Mouse (Mus musculus) testis, adult 2 months (tissue): Measurements from ENCODE around the gene Gm11733. TPM values are rescaled to one million over a fixed set of nuclear protein-coding genes. Genes with fewer than 3 reads are reported as not detected.

Experiments
- H3K27ac ChIP-seq: fragments of 200-500 bp; 2 replicates; pipeline ENCODE4 v1.5.1; 2012; ENCODE audit warnings: low read depth, low read length; ENCODE audit not compliant: control insufficient read depth, insufficient read depth
- H3K27me3 ChIP-seq: fragments of 200-500 bp; 2 replicates; pipeline ENCODE4 v1.6.1; 2012; ENCODE audit warnings: mild to moderate bottlenecking, low read length, moderate library complexity; ENCODE audit not compliant: control insufficient read depth, insufficient read depth
- H3K36me3 ChIP-seq: fragments of 200-500 bp; 2 replicates; pipeline ENCODE4 v1.6.1; 2012; ENCODE audit warnings: mild to moderate bottlenecking, low read length; ENCODE audit not compliant: control insufficient read depth, insufficient read depth
- H3K4me1 ChIP-seq: fragments of 200-500 bp; 2 replicates; pipeline ENCODE4 v1.6.1; 2012; ENCODE audit warnings: low read length; ENCODE audit not compliant: control insufficient read depth, insufficient read depth
- H3K4me3 ChIP-seq: fragments of 200-500 bp; 2 replicates; pipeline ENCODE4 v1.5.1; 2012; ENCODE audit warnings: low read depth, mild to moderate bottlenecking, low read length, moderate library complexity, mixed read lengths; ENCODE audit not compliant: control insufficient read depth
- CTCF ChIP-seq: fragments of 200-500 bp; IDR thresholded peaks from 2 replicates; pipeline ENCODE4 v1.5.1; 2012; ENCODE audit warnings: low read depth, mild to moderate bottlenecking, inconsistent platforms, low read length, moderate library complexity; ENCODE audit not compliant: control insufficient read depth, insufficient read depth, insufficient replicate concordance
- POLR2A ChIP-seq: fragments of 200-500 bp; IDR thresholded peaks from 2 replicates; pipeline ENCODE4 v1.6.1; 2012; ENCODE audit warnings: low read depth, mild to moderate bottlenecking, inconsistent platforms, low read length, moderate library complexity; ENCODE audit not compliant: control insufficient read depth
- polyA plus RNA-seq: library from polyadenylated mRNA; depleted of rRNA; stranded (reverse); fragments of >200 nt; gene quantifications from 2 replicates; pipeline ENCODE4 v1.2.3, GENCODE M21; 2012

Gene Gm11733
- polyA plus RNA-seq, 1 experiment = not detected

DNA sequence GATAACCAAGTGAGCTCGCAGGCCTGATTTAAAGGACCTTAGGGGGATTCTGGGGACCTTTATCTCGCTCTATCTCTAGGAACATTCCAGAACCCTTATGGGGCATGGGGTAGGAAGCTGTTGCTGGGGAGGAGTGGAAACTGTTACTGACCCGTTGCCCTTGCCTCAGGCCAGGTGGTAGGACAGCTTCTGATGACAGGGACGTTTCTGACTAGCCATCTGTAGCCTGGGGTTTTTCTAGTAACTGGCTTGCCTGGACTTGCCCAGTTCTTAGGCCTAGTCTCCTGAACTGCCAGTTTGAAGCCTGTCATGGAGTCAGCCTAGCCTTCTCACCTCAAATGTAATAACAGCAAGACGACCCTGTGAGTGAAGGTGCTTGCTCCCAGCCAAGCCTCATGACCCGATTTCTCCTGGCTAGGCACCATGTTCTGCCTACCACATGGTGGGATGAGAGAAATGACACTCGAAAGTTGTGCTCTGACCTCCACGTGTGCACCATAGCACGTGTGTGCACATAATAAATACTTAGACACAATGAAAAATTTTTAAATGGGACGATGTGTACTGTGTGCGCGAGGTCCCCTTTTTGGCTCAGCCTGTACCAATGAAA, 13.5 kb upstream of the Gm11733 start:
- Histone ChIP-seq H3K4me1 (no peaks in the 10 kb centered on the region; the same call in 1 of the 2 replicates), H3K27ac (no peak overlapping the region)

DNA sequence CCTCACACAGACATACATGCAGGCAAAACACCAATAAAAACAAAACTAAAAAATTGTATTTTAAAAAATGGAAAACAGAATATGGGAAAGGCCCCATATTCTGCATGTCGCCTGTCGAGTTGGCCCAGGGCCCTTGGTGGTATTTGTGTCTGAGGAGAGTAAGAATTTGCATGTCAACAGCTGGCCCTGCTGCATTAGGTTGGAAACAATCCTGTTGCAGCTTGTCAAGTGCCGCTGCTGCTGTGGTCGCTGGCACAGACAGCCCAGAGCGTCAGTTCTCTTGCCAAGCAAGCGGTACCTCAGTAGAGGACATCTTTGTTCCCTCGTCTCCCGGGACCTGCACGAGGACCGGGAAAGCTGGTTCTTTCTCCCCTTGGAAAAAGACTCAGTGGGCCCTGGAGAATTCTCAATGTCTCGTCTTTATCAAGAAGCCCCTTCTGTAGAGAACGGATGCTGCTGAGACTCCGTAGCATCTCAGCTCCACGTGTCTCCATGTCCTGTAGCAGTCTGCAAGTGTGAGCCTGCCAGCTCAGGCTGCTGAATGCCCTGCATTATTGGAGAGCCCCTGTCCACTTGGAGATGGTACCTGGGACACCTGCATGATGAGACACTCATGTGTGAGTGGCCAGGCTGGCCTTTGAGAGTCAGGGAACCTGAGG, 12.4 kb upstream of the Gm11733 start:
- H3K4me1 ChIP-seq = peaks cover 3% of the 10 kb centered on the region; the same call in 1 of the 2 replicates
- no peak overlapping the region for H3K27ac ChIP-seq
- no peaks in the 10 kb centered on the region for H3K36me3 ChIP-seq
- no peak for TF ChIP-seq CTCF
- TF ChIP-seq POLR2A = no peak
- H3K4me3 ChIP-seq = no peak overlapping the region
- no peaks in the 10 kb centered on the region for H3K27me3 ChIP-seq

More for the DNA sequence above, 13.5 kb upstream of the Gm11733 start:
- no peak overlapping the region for H3K4me3 ChIP-seq
- no peak for TF ChIP-seq CTCF
- no peak for TF ChIP-seq POLR2A
- H3K36me3 ChIP-seq = no peaks in the 10 kb centered on the region
- H3K27me3 ChIP-seq = no peaks in the 10 kb centered on the region

DNA sequence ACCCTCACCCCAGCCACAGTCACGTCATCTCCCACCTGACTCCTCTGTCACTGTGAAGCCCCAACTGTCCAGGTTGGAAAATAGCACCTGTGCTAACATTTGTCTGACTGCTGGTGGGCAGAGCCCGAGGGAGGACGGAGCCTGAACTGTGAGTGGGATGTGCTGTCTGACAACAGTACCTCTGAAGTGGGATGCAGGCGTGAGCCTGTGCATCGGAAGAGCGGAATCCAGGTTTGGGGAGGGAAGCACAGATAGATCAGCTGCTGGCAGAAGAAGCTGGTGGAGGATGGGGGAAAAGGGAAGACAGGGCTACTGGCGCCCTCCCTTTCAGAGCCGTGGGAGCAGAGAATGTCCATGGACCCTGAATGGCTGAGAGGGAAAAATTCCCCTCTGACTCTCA, 11.3 kb upstream of the Gm11733 start:
- TF ChIP-seq POLR2A (no peak), CTCF (no peak)
- no peaks in the 10 kb centered on the region for H3K27me3 ChIP-seq
- H3K36me3 ChIP-seq = no peaks in the 10 kb centered on the region
- no peak overlapping the region for H3K4me3 ChIP-seq
- peaks cover 3% of the 10 kb centered on the region; the same call in 1 of the 2 replicates for H3K4me1 ChIP-seq
- H3K27ac ChIP-seq = no peak overlapping the region

DNA sequence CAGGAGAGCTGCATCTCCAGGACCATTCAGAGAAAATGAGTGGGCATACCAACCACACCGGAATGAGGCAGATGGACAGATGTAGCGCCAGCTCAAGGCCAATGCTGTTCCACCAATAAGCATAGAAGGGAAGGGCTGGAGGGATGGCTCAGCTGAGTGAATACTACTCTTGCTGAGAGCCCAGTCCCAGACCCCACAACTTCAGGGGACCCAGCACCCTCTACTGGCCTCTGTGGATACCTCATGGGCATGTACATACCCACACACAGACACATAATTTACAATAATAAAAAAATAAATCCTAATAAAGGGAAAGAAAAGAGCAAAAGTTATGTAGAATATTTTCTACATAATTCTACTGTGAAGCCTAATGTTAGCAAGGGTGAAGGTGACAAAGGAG, 9.0 kb upstream of the Gm11733 start:
- Histone ChIP-seq H3K27ac (no peak overlapping the region), H3K36me3 (no peaks in the 10 kb centered on the region), H3K27me3 (no peaks in the 10 kb centered on the region), H3K4me3 (no peak overlapping the region), H3K4me1 (peaks cover 3% of the 10 kb centered on the region; the same call in 1 of the 2 replicates)
- TF ChIP-seq POLR2A (no peak), CTCF (no peak)

DNA sequence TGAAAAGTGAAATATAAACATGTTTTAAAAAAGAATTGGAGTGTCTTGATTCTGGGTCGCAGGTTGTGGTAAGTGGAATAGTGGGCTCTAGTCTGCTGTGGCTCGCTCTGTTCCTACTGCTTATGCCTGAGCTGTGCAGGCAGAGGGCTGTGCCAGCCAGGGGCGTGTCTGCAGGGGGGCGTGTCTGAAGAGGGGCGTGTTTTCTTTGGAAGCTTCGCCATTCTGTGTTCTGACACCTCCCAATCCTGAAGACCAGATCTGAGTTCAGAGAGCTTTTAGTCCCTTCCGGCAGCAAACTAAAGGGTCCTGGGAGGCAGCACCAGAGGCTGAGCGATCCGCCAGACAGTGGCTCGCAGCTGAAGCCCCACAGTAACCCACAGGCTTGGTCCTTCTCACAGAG, 8.5 kb upstream of the Gm11733 start:
- H3K4me1 ChIP-seq = peaks cover 3% of the 10 kb centered on the region; the same call in 1 of the 2 replicates
- H3K27ac ChIP-seq = no peak overlapping the region

DNA sequence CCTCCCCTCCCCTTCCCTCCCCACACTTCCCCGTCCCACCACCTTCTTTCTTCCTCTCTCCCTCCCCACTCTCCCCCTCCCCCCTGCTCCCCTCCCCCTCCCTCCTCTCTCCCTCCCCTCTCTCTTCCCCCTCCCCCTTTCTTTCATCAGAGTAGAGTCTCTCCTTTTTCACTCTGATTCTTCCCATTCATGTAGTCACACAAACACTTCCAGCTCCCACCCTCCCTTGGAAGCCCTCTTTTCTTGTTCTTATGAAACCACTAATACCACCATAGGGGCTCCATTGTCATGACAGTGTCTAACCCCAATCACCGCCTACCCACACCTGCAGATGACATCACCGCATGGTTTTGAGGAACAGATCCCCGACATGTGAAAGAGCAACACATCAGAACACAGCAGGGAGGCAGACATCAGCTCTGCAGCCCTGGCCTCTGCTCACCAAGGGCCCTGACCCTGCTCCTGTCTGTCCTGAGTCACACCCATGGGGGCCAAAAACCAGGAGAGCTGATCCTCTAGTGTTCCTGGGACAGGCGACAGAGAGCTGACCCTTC, 7.5 kb upstream of the Gm11733 start:
- Histone ChIP-seq H3K36me3 (no peaks in the 10 kb centered on the region), H3K4me1 (peaks cover 3% of the 10 kb centered on the region; the same call in 1 of the 2 replicates), H3K4me3 (no peak overlapping the region), H3K27me3 (no peaks in the 10 kb centered on the region), H3K27ac (no peak overlapping the region)
- TF ChIP-seq POLR2A = no peak
- TF ChIP-seq CTCF = no peak

More for the DNA sequence above, 8.5 kb upstream of the Gm11733 start:
- Histone ChIP-seq H3K27me3 (no peaks in the 10 kb centered on the region), H3K4me3 (no peak overlapping the region), H3K36me3 (no peaks in the 10 kb centered on the region)
- TF ChIP-seq POLR2A (no peak), CTCF (no peak)

DNA sequence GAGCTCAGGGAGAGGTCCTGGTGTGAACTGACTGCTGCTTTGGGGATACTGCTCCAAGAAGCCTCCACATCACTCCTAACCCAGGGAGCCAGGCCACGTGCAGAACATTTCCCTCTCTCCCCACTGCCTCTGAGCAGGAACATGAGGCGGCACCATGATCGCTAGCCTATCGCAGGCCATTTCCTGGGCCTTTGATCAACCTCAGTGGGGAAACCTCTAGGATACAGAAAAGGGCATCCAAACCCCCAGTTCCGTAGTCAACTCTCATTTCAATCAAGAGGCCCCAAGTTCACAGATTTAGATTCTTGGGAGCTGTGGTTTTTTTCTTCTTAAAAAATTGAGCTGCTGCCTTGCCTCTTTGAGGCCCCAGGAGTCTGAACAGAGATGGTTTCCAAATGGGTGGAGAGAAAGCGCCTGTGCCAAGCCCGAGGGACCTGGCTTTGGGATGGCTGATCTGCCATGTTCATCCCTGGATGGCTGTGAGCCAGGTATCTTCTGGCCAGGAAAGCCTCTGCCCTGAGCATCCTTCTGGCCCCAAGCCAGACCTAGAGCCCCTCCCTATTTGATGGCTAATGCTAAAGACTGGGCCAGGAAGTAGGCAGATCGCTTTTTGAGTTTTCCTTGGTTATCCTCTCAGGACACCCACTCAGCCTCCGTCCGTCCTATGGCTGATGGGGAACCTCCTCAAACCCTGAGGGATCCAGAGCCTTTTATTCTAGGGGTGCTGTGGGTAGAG, 5.7 kb upstream of the Gm11733 start:
- Histone ChIP-seq H3K36me3 (no peaks in the 10 kb centered on the region), H3K4me3 (no peak overlapping the region), H3K4me1 (peaks cover 11% of the 10 kb centered on the region), H3K27me3 (no peaks in the 10 kb centered on the region), H3K27ac (no peak overlapping the region)
- no peak for TF ChIP-seq POLR2A
- no peak for TF ChIP-seq CTCF
